ENCODE assay signal across 9 mouse cellular contexts in the genomic region with DNA sequence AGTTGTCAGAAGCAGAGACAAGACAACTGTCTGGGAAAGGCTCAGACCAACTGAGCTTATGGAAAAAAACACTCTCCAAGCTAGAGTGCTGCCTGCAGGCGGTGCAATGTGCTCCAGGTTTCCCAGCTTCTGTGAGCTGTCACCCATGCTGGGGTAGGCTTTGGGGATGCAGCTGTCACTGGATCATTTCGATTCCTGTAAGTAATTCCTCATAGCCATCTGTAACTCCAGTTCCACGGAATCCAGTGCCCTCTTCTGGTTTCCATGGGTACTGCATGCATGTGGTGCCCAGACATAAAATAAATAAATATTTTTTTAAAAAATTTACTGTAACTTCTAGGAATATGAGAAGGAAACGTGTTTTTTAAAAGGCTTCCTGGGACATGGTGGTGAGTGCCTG. TPM values are rescaled to one million over a fixed set of nuclear protein-coding genes. Genes with fewer than 3 reads are reported as not detected.
A peak's percentile ranks its signal among the peaks of the same experiment; 100 is the strongest.
DNase-seq lines count a peak whose midpoint lies in the region; ATAC-seq and TF ChIP-seq lines count a peak whose summit lies in the region.
"Had no signal": no experiment of that assay in that cellular context is flagged by ENCODE, and none has a peak within 500 bp of the region (broad histone marks: within the 10 kb centered on the region; RNA-seq: fewer than 3 reads in every experiment).

No protein-coding gene starts in this region.

- no peaks in the 10 kb centered on the region for H3K4me1 ChIP-seq in forebrain, embryonic 15.5 days
- no peaks in the 10 kb centered on the region for H3K4me1 ChIP-seq in limb, embryonic 14.5 days (ENCODE audit: control insufficient read depth, insufficient read depth, low read length)
- no peaks in the 10 kb centered on the region for H3K4me1 ChIP-seq in neural tube, embryonic 14.5 days (ENCODE audit: control insufficient read depth, insufficient read depth, low read length)

- H3K4me3 ChIP-seq in forebrain, embryonic 15.5 days, result no peak overlapping the region
- no peak overlapping the region for H3K4me3 ChIP-seq in limb, embryonic 14.5 days (replicated peaks; ENCODE audit: low read length)
- H3K4me3 ChIP-seq in neural tube, embryonic 14.5 days (ENCODE audit: low read depth, low read length), result no peak overlapping the region

- H3K27ac ChIP-seq in forebrain, embryonic 15.5 days (replicated peaks), result no peak overlapping the region
- H3K27ac ChIP-seq in limb, embryonic 14.5 days (replicated peaks; ENCODE audit: low read depth, low read length), result no peak overlapping the region
- H3K27ac ChIP-seq in neural tube, embryonic 14.5 days (ENCODE audit: low read depth, low read length), result no peak overlapping the region

- no peaks in the 10 kb centered on the region for H3K36me3 ChIP-seq in forebrain, embryonic 15.5 days
- H3K36me3 ChIP-seq in limb, embryonic 14.5 days (ENCODE audit: control insufficient read depth, insufficient read depth, low read length), result no peaks in the 10 kb centered on the region
- no peaks in the 10 kb centered on the region for H3K36me3 ChIP-seq in neural tube, embryonic 14.5 days (ENCODE audit: control insufficient read depth, insufficient read depth, low read length)

- no peak overlapping the region for H3K9ac ChIP-seq in forebrain, embryonic 15.5 days (replicated peaks)
- H3K9ac ChIP-seq in limb, embryonic 14.5 days (ENCODE audit: low read depth, low read length, severe bottlenecking), result no peak overlapping the region
- H3K9ac ChIP-seq in neural tube, embryonic 14.5 days (replicated peaks; ENCODE audit: low read depth, low read length), result no peak overlapping the region

- H3K9me3 ChIP-seq in forebrain, embryonic 15.5 days, result no peaks in the 10 kb centered on the region
- no peaks in the 10 kb centered on the region for H3K9me3 ChIP-seq in limb, embryonic 14.5 days (ENCODE audit: control insufficient read depth, low read length)
- H3K9me3 ChIP-seq in neural tube, embryonic 14.5 days (ENCODE audit: control insufficient read depth, low read length), result no peaks in the 10 kb centered on the region

- 5% methylated on average over 4 of the region's 4 CpGs for WGBS in forebrain, embryonic 15.5 days
- 18% methylated on average over 4 of the region's 4 CpGs for WGBS in limb, embryonic 14.5 days
- WGBS in neural tube, embryonic 14.5 days, result 11% methylated on average over 4 of the region's 4 CpGs

- no peak overlapping the region for H3K4me2 ChIP-seq in forebrain, embryonic 15.5 days (replicated peaks)
- no peak overlapping the region for H3K4me2 ChIP-seq in limb, embryonic 14.5 days (replicated peaks; ENCODE audit: low read depth, low read length, severe bottlenecking)
- no peak overlapping the region for H3K4me2 ChIP-seq in neural tube, embryonic 14.5 days (ENCODE audit: low read depth, low read length)

- peak; percentile 79 for DNase-seq in testis, postnatal 10 days (ENCODE audit: low spot score)
- DNase-seq in testis, postnatal 14 days (ENCODE audit: low spot score), result no peak
- DNase-seq in c-Kit-positive CD71-negative TER-119-negative erythroid progenitor cells, embryonic 14.5 days (ENCODE audit: low read depth), result peak; percentile 37
- peak; percentile 20 to 65 for DNase-seq in kidney, adult 8-10 months
- DNase-seq in limb, embryonic 14.5 days (ENCODE audit: low spot score), result peak; percentile 32

- H3K27me3 ChIP-seq in forebrain, embryonic 15.5 days, result no peaks in the 10 kb centered on the region
- no peaks in the 10 kb centered on the region for H3K27me3 ChIP-seq in limb, embryonic 14.5 days (ENCODE audit: control insufficient read depth, insufficient read depth, low read length)
- H3K27me3 ChIP-seq in neural tube, embryonic 14.5 days (ENCODE audit: control insufficient read depth, insufficient read depth, low read length), result no peaks in the 10 kb centered on the region

- peak; percentile 93 for ATAC-seq in forebrain, embryonic 15.5 days (replicated peaks)
- no peak for ATAC-seq in limb, embryonic 14.5 days (ENCODE audit: low FRiP score, low read depth)
- ATAC-seq in neural tube, embryonic 14.5 days (ENCODE audit: low read depth), result peak; percentile 66; the same call in 1 of the 2 replicates
- ATAC-seq in erythroid progenitor cell, adult 5-6 weeks (replicated peaks; ENCODE audit: low FRiP score, poor library complexity, severe bottlenecking), result no peak

- TF ChIP-seq POLR2A in limb, embryonic 14.5 days (IDR thresholded peaks at IDR 0.05; ENCODE audit: borderline replicate concordance, extremely low read depth, insufficient read depth, insufficient read length), result no peak

RNA-seq across cellular contexts. Expression of a gene that starts 5.2 kb away (rescaled TPM):
- polyA plus RNA-seq in forebrain, embryonic 15.5 days (2015; fragmentation: Nextera tagmentation; extraction: Ambion mirVana), result not detected in 2 replicates
- polyA plus RNA-seq in limb, embryonic 14.5 days (2012; rRNA removed), result not detected in 2 replicates
- not detected in 2 replicates for polyA plus RNA-seq in limb, embryonic 14.5 days (2014; fragmentation: Nextera tagmentation; extraction: Ambion mirVana)
- polyA plus RNA-seq in neural tube, embryonic 14.5 days (2014; fragmentation: Nextera tagmentation; extraction: Ambion mirVana), result not detected in 2 replicates
- total RNA-seq in erythroid progenitor cell, adult 5-6 weeks (2015; ENCODE audit: low replicate concordance), result not detected in 2 replicates
- not detected in 2 replicates for total RNA-seq in erythroid progenitor cell, adult 5-6 weeks (2017; ENCODE audit: low replicate concordance)
- polyA plus RNA-seq: gonadal fat pad, adult 2 months had no signal

RNA-seq across cellular contexts. Expression of a gene that starts 10.0 kb away (rescaled TPM):
- polyA plus RNA-seq in forebrain, embryonic 15.5 days (2015; fragmentation: Nextera tagmentation; extraction: Ambion mirVana), result 8.0 and 10.2 TPM in 2 replicates
- 13.5 and 18.6 TPM in 2 replicates for polyA plus RNA-seq in limb, embryonic 14.5 days (2012; rRNA removed)
- 31.2 and 38.6 TPM in 2 replicates for polyA plus RNA-seq in limb, embryonic 14.5 days (2014; fragmentation: Nextera tagmentation; extraction: Ambion mirVana)
- 20.3 and 20.5 TPM in 2 replicates for polyA plus RNA-seq in neural tube, embryonic 14.5 days (2014; fragmentation: Nextera tagmentation; extraction: Ambion mirVana)
- 10.5 and 15.1 TPM in 2 replicates for total RNA-seq in erythroid progenitor cell, adult 5-6 weeks (2015; ENCODE audit: low replicate concordance)
- total RNA-seq in erythroid progenitor cell, adult 5-6 weeks (2017; ENCODE audit: low replicate concordance), result 8.8 and 23.2 TPM in 2 replicates

Comparison
In these comparisons a context has a peak if more than half of its experiments do, and no peak if none do; other contexts are left out.
1. ATAC-seq: peak in forebrain, embryonic 15.5 days (single experiment) and neural tube, embryonic 14.5 days (single experiment); none in limb, embryonic 14.5 days (single experiment) and erythroid progenitor cell, adult 5-6 weeks (single experiment).